Mouse (Mus musculus): ENCODE measurements at regions not wholly inside any gene's neighbourhood (a gene's known extent, or its start where the extent isn't known, plus 50 kb on each side); places are given as distances from the start of the nearest gene placed in this dataset.

GRCm38 (mm10) chr1:42755958-42756357, 60.4 kb downstream of the Pou3f3 start:
- DNase-seq: no peak

GRCm38 (mm10) chr1:42756497-42756896, 60.9 kb downstream of the Pou3f3 start:
- DNase-seq: no peak

- no peak for DNase-seq
These were observed 67.9 kb downstream of the Pou3f3 start for GRCm38 (mm10) chr1:42763447-42763846.

GRCm38 (mm10) chr1:42764048-42764447, 68.5 kb downstream of the Pou3f3 start:
- no peak for DNase-seq

GRCm38 (mm10) chr1:42770085-42770484, 74.5 kb downstream of the Pou3f3 start:
- peak; percentile 54 for DNase-seq

- no peak for DNase-seq
These were observed 76.4 kb downstream of the Pou3f3 start for GRCm38 (mm10) chr1:42772000-42772399.

GRCm38 (mm10) chr1:42773851-42774464, 77.1 kb upstream of the Mrps9 start:
- peak; percentile 43 for DNase-seq

GRCm38 (mm10) chr1:42774971-42775892, 75.8 kb upstream of the Mrps9 start:
- DNase-seq: no peak

GRCm38 (mm10) chr1:42775893-42776287, 75.1 kb upstream of the Mrps9 start:
- no peak for DNase-seq

GRCm38 (mm10) chr1:42777416-42777815, 73.6 kb upstream of the Mrps9 start:
- DNase-seq: no peak

- DNase-seq: no peak
These were observed 71.3 kb upstream of the Mrps9 start for GRCm38 (mm10) chr1:42779761-42780160.

- no peak for DNase-seq
These were observed 70.8 kb upstream of the Mrps9 start for GRCm38 (mm10) chr1:42780266-42780665.

- DNase-seq: no peak
These were observed 69.5 kb upstream of the Mrps9 start for GRCm38 (mm10) chr1:42781533-42781932.

- no peak for DNase-seq
These were observed 67.9 kb upstream of the Mrps9 start for GRCm38 (mm10) chr1:42783072-42783672.

- no peak for DNase-seq
These were observed 63.8 kb upstream of the Mrps9 start for GRCm38 (mm10) chr1:42787240-42787639.

GRCm38 (mm10) chr1:42788413-42788812, 62.6 kb upstream of the Mrps9 start:
- no peak for DNase-seq

Measured in layer of hippocampus, adult 9-11 months (tissue).